Mouse (Mus musculus) liver, postnatal 0 days (tissue): ENCODE data around the gene Gm14325.
"Not testable (repeated sequence)": the region's sequence is repeated elsewhere in the genome, so short reads cannot be mapped to it uniquely, and the experiment has no call there.

Experiments used
- CTCF ChIP-seq: sonication (generic); IDR thresholded peaks from 2 replicates; pipeline ENCODE4 v1.5.1; 2016; ENCODE audit warnings: antibody characterized with exemption, low read depth
- EP300 ChIP-seq: IDR thresholded peaks from 2 replicates; pipeline ENCODE4 v1.6.1; 2016; ENCODE audit warnings: antibody characterized with exemption, low read depth, mild to moderate bottlenecking

DNA sequence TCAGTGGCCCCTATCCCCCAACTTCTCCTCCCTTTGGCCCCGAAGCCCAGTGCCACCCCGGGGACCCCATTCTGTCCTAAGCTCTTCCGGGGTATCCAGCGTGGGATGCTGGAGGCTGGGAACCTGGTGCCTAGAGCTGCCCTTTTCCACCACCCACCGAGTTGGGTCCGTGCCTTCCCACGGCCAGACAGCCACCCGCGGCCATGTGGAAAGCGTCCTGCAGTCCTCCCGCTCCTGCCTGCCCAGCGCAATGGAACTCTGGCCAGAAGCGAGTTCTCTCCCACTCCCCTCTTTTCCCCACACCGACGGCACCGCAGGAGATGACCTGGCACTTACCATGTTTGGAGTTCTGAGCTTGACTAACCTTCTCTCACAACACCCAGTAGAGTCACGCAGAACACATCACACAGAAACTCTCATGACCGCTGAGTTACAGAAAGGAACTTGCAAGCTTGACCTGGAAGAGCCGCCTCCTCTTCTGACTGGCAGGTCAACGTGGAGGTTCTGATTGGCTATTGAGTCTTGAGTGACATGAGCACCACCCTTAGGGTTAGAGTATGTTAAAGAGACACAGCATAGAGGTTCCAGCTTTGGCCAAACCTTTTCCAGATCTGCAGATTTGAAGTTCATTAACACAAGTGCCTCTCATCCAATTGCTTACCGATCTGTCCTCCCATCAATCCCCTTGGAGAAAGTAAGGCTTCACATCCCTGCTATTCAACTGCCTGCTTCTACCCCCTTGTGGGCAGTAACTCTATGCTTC, at the start of gene Gm14325:
- not testable (repeated sequence) for TF ChIP-seq CTCF, EP300
